Mouse (Mus musculus): ENCODE measurements around the gene Atg16l1.

Atg16l1 gene

DNA sequence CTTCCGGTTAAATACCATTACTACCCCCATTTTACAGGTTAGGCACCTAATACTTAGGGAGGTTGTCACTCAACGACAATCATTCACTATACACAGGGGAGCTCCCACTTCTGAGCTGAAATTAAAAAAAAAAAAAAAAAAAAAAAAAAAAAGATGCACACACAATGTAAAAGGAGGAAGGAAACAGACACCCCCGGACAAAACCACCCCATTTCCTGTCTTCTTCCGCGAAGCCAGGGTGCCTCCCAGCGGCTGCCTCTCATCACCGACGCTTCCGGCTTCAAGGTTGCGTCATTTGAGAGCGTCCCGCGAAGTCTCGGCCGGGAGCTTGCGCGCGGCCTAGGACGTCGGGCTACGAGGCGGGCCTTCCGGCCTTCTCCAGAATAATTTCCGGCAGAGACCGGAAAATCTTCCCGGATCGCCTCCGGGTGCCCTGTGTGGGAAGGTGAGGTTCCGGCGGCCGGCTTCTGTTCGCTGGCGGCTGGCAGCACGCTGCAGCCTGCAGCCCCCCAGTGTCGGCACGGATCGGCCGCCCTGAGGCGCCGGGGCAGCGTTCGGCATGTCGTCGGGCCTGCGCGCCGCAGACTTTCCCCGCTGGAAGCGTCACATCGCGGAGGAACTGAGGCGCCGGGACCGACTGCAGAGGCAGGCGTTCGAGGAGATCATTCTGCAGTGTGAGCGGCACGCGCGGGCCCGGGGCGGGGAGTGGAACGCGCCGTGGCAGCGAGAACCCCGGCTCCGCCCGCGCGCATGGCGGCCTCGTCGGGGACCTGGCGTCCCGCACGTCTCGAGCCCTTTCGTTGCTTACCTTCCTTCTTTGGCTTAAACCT, at the start of gene Atg16l1:
Gene Atg16l1 (plus strand): TSS at position 230 of the 830 bp plus-strand sequence.
- peak; percentile 82 to 90 for DNase-seq (ENCODE audit: low spot score in 2 of 2)

- DNase-seq (ENCODE audit: low spot score in 2 of 2) = no peak
Measured at GRCm38 (mm10) chr1:87706361-87706760, 49.3 kb upstream of the Atg16l1 start.

GRCm38 (mm10) chr1:87709020-87709419, 46.6 kb upstream of the Atg16l1 start:
- no peak for DNase-seq (ENCODE audit: low spot score in 2 of 2)

GRCm38 (mm10) chr1:87709661-87710270, 45.9 kb upstream of the Atg16l1 start:
- DNase-seq (ENCODE audit: low spot score in 2 of 2) = no peak

DNA sequence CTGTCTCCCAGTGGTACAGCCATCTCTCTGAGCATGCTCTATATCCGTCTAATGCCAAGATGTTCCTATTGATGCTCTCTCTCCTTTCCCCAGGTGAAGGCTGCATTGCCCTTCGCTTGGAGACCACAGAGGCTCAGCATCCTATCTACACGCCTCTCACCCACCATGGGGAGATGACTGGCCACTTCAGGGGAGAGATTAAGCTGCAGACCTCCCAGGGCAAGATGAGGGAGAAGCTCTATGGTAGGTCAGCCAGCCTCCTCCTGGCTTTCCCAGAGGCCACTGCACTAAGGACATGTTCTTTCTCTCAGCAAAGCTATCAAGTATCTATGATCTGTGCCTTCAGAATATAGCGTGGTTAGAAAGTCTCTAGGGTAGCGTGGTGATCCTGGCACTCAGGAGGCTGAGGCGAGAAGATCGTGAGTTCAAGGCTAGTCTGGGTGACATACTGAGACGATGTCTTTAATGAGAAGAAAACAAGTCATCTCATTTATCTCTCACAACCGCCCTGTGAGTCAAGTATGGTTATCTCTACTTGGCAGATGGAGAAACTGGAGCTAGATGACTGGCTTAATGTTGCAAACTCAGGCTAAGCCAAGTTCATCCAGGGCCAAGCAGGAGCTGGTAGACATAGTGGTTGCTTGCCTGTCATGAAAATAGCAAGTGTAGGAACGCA, 43.6 kb upstream of the Atg16l1 start:
- DNase-seq (ENCODE audit: low spot score in 2 of 2) = no peak

DNA sequence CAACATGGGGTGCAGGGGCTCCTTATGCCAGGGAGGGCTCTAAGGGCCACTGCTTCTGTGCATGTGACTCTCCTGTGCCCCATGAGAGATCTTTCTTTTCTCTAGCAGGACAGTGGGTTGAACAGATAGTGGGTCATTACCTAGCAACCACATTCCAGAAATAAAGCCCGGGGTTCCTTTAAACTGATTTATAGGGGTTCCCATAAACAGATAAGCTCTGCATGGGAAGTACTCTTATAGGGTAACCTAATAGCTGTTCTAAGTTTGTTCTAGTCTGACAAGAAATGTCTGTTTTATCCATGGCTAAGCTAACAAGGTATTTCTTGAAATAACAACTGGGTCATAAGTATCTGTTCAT, 43.1 kb upstream of the Atg16l1 start:
- no peak for DNase-seq (ENCODE audit: low spot score in 2 of 2)

- DNase-seq (ENCODE audit: low spot score in 2 of 2) = peak in 1 of 2 experiments; percentile 52
Measured at GRCm38 (mm10) chr1:87721382-87721781, 34.3 kb upstream of the Atg16l1 start.

DNA sequence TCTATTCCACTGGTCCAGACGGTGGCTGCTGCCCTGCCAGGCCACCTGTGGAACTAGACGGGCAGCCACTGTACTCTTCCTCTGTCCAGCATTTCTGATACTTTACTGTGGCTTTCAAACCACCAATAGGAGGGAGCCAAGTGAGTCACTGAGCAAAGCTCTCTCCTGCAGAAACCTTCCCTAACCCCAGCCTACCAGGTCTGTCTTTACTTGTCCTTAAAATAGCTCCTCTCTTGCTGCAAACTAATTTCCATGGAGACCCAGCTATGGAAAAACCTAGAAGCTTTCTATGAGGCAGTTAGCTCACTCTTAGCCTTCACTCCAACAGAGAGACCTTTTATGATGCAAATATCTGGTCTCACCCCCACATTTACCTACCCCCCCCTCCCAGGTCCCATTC, 33.6 kb upstream of the Atg16l1 start:
- no peak for DNase-seq (ENCODE audit: low spot score in 2 of 2)

GRCm38 (mm10) chr1:87723351-87723750, 32.3 kb upstream of the Atg16l1 start:
- DNase-seq (ENCODE audit: low spot score in 2 of 2) = no peak

- no peak for DNase-seq (ENCODE audit: low spot score in 2 of 2)
Measured at GRCm38 (mm10) chr1:87729070-87729469, 26.6 kb upstream of the Atg16l1 start.

- DNase-seq (ENCODE audit: low spot score in 2 of 2) = no peak
Measured at GRCm38 (mm10) chr1:87729850-87730249, 25.8 kb upstream of the Atg16l1 start.

- DNase-seq (ENCODE audit: low spot score in 2 of 2) = no peak
Measured at GRCm38 (mm10) chr1:87730271-87730670, 25.4 kb upstream of the Atg16l1 start.

- DNase-seq (ENCODE audit: low spot score in 2 of 2) = no peak
Measured at GRCm38 (mm10) chr1:87733212-87733611, 22.5 kb upstream of the Atg16l1 start.

- DNase-seq (ENCODE audit: low spot score in 2 of 2) = no peak
Measured at GRCm38 (mm10) chr1:87734153-87734552, 21.5 kb upstream of the Atg16l1 start.

- DNase-seq (ENCODE audit: low spot score in 2 of 2) = no peak
Measured at GRCm38 (mm10) chr1:87740584-87741290, 14.9 kb upstream of the Atg16l1 start.

- DNase-seq (ENCODE audit: low spot score in 2 of 2) = peak in 1 of 2 experiments; percentile 3
Measured at GRCm38 (mm10) chr1:87749360-87749973, 6.2 kb upstream of the Atg16l1 start.

DNA sequence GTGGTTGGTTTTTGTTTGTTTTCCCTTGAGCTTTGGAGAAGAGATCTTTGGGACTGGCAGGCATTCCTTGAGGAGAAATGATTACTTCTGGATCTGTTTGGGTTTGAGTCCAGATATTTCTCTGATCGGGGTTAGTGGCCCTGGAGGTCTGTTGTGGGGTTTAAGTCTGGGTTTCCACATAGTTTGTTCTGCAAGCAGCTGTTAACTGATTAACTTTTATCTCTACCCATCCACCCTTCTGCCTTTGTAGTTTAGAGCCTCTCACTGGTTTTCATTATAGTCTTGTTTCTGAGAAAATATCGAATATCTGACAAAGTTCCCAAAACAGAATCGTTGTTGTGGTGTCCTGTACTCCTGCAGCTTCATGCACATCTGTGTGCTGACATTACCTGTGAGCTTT, 8.2 kb downstream of the Atg16l1 start:
- DNase-seq (ENCODE audit: low spot score in 2 of 2) = no peak

DNA sequence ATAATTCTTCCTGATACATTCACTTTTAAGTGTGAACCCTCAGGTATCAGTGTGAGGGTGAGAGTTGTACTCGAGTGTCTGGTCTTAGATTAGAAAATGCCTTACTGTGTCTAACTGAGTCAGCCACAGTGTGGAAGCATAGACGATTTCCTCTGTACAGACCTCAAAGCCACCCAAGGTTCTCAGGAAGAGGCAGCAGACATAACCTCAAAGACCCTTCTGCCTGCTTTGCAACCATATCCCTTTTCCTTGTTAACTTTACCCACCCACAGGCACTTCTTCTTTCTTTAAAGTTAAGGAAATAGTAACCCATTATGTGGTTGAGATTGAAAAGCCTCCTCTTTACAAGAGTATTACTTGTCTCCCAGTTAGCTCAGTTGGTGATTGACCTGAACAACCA, 10.1 kb downstream of the Atg16l1 start:
- DNase-seq (ENCODE audit: low spot score in 2 of 2) = no peak

DNA sequence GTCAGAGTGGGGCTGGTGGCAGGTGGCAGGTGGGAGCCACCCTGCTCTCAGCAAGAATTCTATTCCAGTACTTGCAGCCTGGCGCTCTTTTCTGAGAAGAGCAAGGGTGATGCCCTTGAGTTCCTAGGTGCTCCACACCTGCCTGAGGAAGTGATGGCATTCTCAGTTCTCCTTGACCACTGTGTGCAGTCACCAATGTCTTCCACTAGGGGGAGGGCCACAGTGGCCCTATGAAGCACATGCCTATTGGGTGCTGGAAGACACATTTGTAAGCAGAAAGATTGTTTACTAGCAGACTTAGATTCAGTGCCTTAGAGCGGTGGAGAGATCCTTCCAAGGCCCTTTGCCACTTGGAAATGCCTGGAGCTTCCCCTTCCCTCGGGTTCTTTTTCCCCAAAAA, 10.6 kb downstream of the Atg16l1 start:
- DNase-seq (ENCODE audit: low spot score in 2 of 2) = no peak

DNA sequence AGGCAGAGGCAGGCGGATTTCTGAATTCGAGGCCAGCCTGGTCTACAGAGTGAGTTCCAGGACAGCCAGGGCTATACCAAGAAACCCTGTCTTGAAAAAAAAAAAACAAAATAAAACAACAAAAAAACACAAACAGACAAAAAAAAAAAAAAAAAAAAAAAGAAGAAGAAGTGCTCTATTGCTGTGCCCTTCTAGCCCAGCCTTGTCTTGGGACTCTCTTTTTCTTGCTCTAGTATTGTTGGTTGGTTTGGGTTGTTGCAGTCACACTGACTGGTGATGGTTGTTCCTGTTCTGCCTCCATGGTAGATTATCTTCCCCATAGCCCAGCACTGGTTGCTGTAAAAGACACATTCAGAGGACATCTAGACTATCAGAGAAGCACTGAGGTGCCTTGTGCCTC, 13.6 kb downstream of the Atg16l1 start:
- no peak for DNase-seq (ENCODE audit: low spot score in 2 of 2)

DNA sequence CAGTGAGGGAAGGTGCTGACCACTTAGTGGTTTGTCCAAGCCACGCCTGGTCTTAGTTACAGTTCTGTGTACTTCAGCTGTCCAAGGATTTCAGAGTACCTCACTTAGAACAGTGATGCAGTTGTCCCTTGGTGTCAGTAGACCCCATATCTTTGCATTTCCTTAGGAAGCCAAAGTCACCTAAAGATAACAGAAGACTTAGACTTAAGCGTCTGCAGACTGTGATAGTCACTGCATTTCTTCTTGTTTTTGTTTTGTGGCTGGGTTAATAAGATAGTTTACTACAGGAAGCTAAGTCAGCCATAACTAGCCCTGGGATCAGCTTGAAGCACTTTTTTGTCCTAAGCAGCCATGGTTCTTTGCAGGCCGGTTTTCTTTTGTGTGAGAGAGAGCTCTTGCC, 14.8 kb downstream of the Atg16l1 start:
- no peak for DNase-seq (ENCODE audit: low spot score in 2 of 2)

DNA sequence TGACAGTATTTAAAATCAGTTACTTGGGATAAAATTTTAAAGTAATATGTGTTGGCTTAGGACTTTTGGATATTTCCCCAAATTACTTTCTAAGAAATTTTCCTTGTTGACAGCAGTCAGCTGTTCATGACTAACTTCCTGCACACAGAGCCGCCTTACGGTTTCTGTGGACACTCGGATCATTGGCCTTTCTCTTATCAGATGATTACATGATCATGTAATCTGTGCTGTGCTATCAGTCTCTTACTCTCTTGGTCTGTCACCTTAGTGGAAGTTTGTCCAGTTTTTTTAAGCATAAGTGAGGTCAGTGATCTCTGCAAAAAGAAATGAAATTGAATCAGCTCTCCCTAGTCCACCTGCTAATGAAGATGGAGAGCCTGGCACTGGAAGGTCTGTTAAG, 16.1 kb downstream of the Atg16l1 start:
- DNase-seq (ENCODE audit: low spot score in 2 of 2) = no peak

Data from cerebellum, postnatal 4 days (tissue).